Mouse (Mus musculus) forebrain, embryonic 14.5 days (tissue): ENCODE results near the gene Ngly1. TPM values are rescaled to one million over a fixed set of nuclear protein-coding genes. Genes with fewer than 3 reads are reported as not detected.
A peak's percentile ranks its signal among the peaks of the same experiment; 100 is the strongest.

Experiments used
- ATAC-seq: fragments of 200-750 bp; cut with Nextera tagmentation; 2 replicates; pipeline ENCODE4 v1.8.0; 2017; ENCODE audit warnings: mild to moderate bottlenecking, moderate library complexity
- DNase-seq: peaks from one replicate; pipeline ENCODE4 v3.0.0-alpha.2; 2015; ENCODE audit warnings: low spot score
- H3K27ac ChIP-seq: fragments of 300-500 bp; sonication (generic); 2 replicates; pipeline ENCODE4 v1.5.1; 2014; ENCODE audit warnings: low read depth, mild to moderate bottlenecking, control low read depth, low read length, moderate library complexity
- H3K27me3 ChIP-seq: fragments of 300-500 bp; sonication (generic); replicated peaks from 2 replicates; pipeline ENCODE4 v1.6.1; 2014; ENCODE audit warnings: low read length, control low read depth, mixed read lengths; ENCODE audit not compliant: control insufficient read depth, insufficient read depth
- H3K36me3 ChIP-seq: fragments of 300-500 bp; sonication (generic); 2 replicates; pipeline ENCODE4 v1.6.1; 2014; ENCODE audit warnings: low read length, control low read depth; ENCODE audit not compliant: control insufficient read depth, insufficient read depth
- H3K4me1 ChIP-seq: fragments of 300-500 bp; sonication (generic); 2 replicates; pipeline ENCODE4 v1.6.1; 2014; ENCODE audit warnings: antibody characterized with exemption, low read length, control low read depth; ENCODE audit not compliant: control insufficient read depth, insufficient read depth
- H3K4me2 ChIP-seq: fragments of 300-500 bp; sonication (generic); 2 replicates; pipeline ENCODE4 v1.6.1; 2014; ENCODE audit warnings: mild to moderate bottlenecking, control low read depth, low read length
- H3K4me3 ChIP-seq: fragments of 300-500 bp; sonication (generic); 2 replicates; pipeline ENCODE4 v1.5.1; 2014; ENCODE audit warnings: low read depth, low read length, control low read depth
- H3K9ac ChIP-seq: fragments of 300-500 bp; sonication (generic); 2 replicates; pipeline ENCODE4 v1.6.1; 2014; ENCODE audit warnings: mild to moderate bottlenecking, low read length, control low read depth, moderate library complexity
- H3K9me3 ChIP-seq: fragments of 300-500 bp; sonication (generic); replicated peaks from 2 replicates; pipeline ENCODE4 v1.6.1; 2016; ENCODE audit warnings: low read length, control low read depth, mixed read lengths; ENCODE audit not compliant: control insufficient read depth
- WGBS: fragments of 180-500 bp; shearing (Covaris S2); extraction: QIAGEN DNeasy Blood & Tissue Kit; methylation state at CpG from one replicate; pipeline ENCODE4 v1.1.7; 2014; 5-methylcytosine and 5-hydroxymethylcytosine counted together
- polyA plus RNA-seq: library from polyadenylated mRNA; unstranded; fragments of >200 nt; fragmentation: Nextera tagmentation; extraction: Ambion mirVana; gene quantifications from 2 replicates; pipeline ENCODE4 v1.2.1, GENCODE M21; 2014

The Ngly1 gene
- polyA plus RNA-seq, 1 experiment from 2014 or later: 34.9 TPM

DNA sequence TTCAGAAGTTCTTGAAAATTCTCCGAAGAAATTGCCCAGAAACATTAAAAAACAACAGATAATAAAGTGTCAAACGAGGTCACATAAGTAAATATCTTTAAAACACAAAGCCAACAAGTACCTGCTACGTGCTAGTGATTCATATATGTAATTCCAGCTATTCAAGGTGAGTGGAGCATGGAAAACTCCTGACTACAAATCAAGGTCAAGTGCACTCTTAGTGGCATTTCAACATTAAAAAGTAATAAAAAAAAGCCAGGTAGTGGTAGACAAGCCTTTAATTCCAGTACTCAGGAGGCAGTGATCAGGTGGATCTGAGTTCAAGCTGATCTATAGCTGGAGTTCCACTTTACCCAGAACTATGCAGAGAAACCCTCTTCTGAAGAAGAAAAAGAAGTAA is 945 bp upstream of the Ngly1 start:
- WGBS: 78% methylated on average over 3 of the region's 3 CpGs

DNA sequence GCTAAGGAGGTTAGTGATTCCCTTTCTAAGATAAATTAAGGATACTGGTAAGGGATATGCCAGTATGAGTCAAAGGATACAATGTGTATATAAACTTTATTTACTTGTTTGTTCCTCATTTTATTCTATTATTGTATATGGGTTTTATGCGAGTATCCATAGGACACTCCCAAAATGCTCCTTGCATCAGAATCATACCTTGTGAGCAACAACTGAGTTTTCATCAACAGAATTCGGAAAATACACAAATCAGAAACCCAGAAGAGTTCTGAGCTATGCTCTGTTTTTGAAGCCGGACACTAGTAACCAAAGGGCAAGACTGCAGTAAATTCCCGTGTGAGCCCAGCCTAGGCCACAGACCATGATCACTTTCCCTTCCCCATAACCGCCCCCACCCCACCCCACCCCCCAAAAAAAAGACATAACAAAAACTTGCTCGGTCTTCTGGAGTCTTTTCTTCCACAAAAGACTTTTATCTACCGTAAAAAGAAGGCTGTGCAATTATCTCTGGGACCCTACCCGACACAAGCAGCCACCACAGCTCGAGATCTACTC is 400 bp upstream of the Ngly1 start:
- DNase-seq (no peak), ATAC-seq (peak; percentile 32; the same call in 1 of the 2 replicates)
- 0 out of 2 replicates have a peak overlapping the region, but pooled peaks have one; percentile 82 for H3K27ac ChIP-seq
- WGBS: 17% methylated on average over 9 of the region's 9 CpGs
- H3K4me3 ChIP-seq: peak overlapping the region; percentile 74
- H3K4me2 ChIP-seq: peak overlapping the region; percentile 88
- no peaks in the 10 kb centered on the region for H3K9me3 ChIP-seq
- peaks cover 6% of the 10 kb centered on the region; the same call in 1 of the 2 replicates for H3K4me1 ChIP-seq
- H3K36me3 ChIP-seq: no peaks in the 10 kb centered on the region
- H3K27me3 ChIP-seq: no peaks in the 10 kb centered on the region
- H3K9ac ChIP-seq: peak overlapping the region; percentile 92

More for the DNA sequence above, 945 bp upstream of the Ngly1 start:
- Histone ChIP-seq H3K27ac (no peak overlapping the region), H3K27me3 (no peaks in the 10 kb centered on the region), H3K4me2 (peak overlapping the region; percentile 88; the same call in 1 of the 2 replicates), H3K4me1 (peaks cover 6% of the 10 kb centered on the region; the same call in 1 of the 2 replicates), H3K9me3 (no peaks in the 10 kb centered on the region), H3K36me3 (no peaks in the 10 kb centered on the region), H3K9ac (no peak overlapping the region), H3K4me3 (no peak overlapping the region)
- no peak for DNase-seq
- ATAC-seq: no peak

DNA sequence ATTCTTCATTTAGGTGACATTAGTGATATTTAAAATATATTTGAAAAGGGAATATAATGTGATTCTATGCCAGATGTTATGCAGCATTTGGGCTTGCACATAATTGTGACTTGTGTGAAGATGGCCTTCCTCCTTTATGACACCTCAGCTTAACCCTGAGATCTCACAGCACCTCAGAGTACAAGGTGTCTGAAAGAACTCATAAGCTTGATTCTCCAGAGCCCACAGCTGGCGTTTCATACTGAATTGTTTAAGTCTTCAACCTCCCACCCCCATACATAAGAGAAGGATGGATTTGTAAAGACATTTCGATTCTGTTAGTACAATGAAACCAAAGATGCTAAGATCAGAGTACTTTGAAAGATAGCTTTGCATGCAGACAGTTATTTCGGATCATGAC is 1.0 kb downstream of the Ngly1 start:
- no peak for ATAC-seq
- DNase-seq: no peak
- 75% methylated on average over 3 of the region's 3 CpGs for WGBS

DNA sequence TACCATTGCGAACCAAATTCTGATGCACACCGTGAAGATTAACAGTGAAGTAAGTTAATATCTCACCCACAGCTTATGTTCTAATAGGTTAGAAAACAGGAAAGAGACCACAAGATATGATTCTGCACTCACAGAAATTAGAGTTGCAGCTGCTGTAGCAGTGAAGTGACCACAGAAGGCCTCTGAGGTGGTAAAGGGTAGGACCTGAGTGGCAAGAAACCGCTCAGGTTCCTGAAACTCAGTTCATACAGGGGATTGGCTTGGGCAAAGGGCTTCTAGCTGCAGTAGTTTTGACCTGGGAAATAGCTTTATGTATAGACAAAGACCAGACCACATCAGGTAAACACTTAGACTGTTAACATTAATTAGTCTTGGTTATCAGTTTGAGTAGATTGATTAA is 6.7 kb downstream of the Ngly1 start:
- H3K9ac ChIP-seq: no peak overlapping the region
- H3K4me2 ChIP-seq: no peak overlapping the region
- H3K9me3 ChIP-seq: no peaks in the 10 kb centered on the region
- no peak for DNase-seq
- no peaks in the 10 kb centered on the region; the same call in 1 of the 2 replicates for H3K4me1 ChIP-seq
- no peak overlapping the region for H3K4me3 ChIP-seq
- peaks cover 15% of the 10 kb centered on the region; the same call in 1 of the 2 replicates for H3K36me3 ChIP-seq
- H3K27me3 ChIP-seq: no peaks in the 10 kb centered on the region
- H3K27ac ChIP-seq: no peak overlapping the region
- 94% methylated on average over 3 of the region's 3 CpGs for WGBS
- ATAC-seq: no peak

More for the DNA sequence above, 1.0 kb downstream of the Ngly1 start:
- H3K4me1 ChIP-seq: peaks cover 6% of the 10 kb centered on the region; the same call in 1 of the 2 replicates
- peak overlapping the region; percentile 74 for H3K4me3 ChIP-seq
- peak overlapping the region; percentile 92 for H3K9ac ChIP-seq
- no peaks in the 10 kb centered on the region for H3K27me3 ChIP-seq
- no peaks in the 10 kb centered on the region for H3K9me3 ChIP-seq
- H3K27ac ChIP-seq: no peak overlapping the region
- H3K36me3 ChIP-seq: peaks cover under 1% of the 10 kb centered on the region; the same call in 1 of the 2 replicates
- peak overlapping the region; percentile 88 for H3K4me2 ChIP-seq

DNA sequence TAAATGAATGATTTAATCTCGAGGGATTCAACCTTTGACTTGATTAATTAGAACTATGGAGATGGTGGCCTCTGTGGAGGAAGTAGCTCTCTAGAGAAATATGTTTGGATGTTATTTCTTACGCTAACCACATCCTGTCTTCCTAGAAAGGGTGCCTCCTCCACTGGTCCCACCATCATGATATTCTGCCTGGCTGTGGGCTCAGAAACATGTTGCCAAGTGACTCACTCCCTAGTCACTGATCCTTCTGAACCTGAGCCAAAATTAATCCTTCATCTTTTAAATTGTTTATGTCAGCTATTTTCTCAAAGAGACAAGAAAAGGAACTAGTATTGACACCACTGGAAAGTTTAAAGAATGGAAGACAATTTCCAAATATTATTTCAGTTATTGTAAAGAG is 7.1 kb downstream of the Ngly1 start:
- H3K27ac ChIP-seq: no peak overlapping the region
- no peaks in the 10 kb centered on the region for H3K4me1 ChIP-seq
- DNase-seq (no peak), ATAC-seq (no peak)
- 79% methylated on average over 2 of the region's 2 CpGs for WGBS
- no peaks in the 10 kb centered on the region for H3K27me3 ChIP-seq
- H3K4me3 ChIP-seq: no peak overlapping the region
- no peak overlapping the region for H3K4me2 ChIP-seq
- peaks cover 16% of the 10 kb centered on the region; the same call in 1 of the 2 replicates for H3K36me3 ChIP-seq
- H3K9ac ChIP-seq: no peak overlapping the region
- H3K9me3 ChIP-seq: no peaks in the 10 kb centered on the region

DNA sequence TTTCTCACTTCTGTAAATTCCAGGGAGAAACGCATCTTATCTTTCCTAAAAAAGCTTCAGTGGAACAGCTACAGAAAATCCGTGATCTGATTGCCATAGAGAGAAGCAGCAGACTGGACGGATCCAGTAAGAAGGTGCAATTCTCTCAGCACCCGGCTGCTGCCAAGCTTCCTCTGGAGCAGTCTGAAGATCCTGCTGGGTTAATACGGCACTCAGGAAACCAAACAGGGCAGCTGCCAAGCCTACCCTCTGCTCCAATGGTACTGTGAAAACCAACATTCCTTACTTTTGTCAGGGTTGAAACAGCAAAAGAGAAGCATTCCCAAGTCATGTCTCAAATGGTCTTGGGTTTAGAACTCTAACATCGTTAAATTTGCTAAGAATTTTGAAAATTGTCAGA is 11.5 kb downstream of the Ngly1 start:
- H3K36me3 ChIP-seq: peaks cover 18% of the 10 kb centered on the region; the same call in 1 of the 2 replicates
- no peak overlapping the region for H3K9ac ChIP-seq
- 75% methylated on average over 6 of the region's 6 CpGs for WGBS
- H3K4me1 ChIP-seq: no peaks in the 10 kb centered on the region
- no peak for DNase-seq
- no peaks in the 10 kb centered on the region for H3K9me3 ChIP-seq
- H3K4me2 ChIP-seq: no peak overlapping the region
- no peak overlapping the region for H3K27ac ChIP-seq
- H3K4me3 ChIP-seq: no peak overlapping the region
- ATAC-seq: no peak
- no peaks in the 10 kb centered on the region for H3K27me3 ChIP-seq

DNA sequence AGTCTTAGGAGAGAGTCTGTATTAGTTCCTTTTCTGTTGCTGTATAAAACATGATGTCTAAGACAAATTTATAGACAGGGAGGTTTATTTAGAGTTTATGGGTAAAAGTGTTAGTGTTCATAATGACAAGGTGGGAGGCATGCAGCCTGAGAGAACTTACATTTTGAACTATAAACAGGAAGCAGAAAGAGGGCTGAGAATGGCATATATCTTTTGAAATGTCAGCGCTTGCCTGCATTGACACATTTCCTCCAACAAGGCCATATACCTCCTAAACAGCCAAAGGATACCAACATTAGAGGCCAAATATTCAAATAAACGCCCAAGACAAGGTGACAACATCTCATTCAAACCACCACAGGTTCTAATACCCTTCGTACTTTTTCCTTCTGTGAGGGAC is 12.8 kb downstream of the Ngly1 start:
- H3K9ac ChIP-seq: no peak overlapping the region

DNA sequence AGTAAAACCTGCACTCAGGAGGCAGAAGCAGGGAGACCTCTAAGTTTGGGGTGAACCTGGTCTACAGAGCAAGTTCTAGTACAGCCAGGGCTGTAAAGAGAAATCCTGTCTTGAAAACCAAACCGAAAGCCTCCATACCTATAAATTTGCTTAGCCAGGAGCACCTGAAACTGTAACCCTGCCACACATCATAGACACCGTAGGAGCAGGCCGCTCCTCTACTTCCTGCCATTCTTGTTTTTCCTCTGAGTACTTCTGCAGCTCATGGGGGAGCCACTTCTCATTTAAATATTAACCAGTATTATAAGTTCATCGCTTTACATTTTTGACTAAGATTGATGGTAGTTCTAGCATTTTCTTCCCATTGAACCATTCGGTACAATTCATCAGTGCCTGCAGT is 17.9 kb downstream of the Ngly1 start:
- peaks cover 7% of the 10 kb centered on the region; the same call in 1 of the 2 replicates for H3K36me3 ChIP-seq
- no peak overlapping the region for H3K9ac ChIP-seq
- no peak overlapping the region for H3K4me2 ChIP-seq
- H3K4me3 ChIP-seq: no peak overlapping the region
- H3K27ac ChIP-seq: no peak overlapping the region
- 89% methylated on average over 5 of the region's 5 CpGs for WGBS
- ATAC-seq (no peak), DNase-seq (no peak)
- H3K9me3 ChIP-seq: no peaks in the 10 kb centered on the region
- H3K4me1 ChIP-seq: no peaks in the 10 kb centered on the region
- H3K27me3 ChIP-seq: no peaks in the 10 kb centered on the region

More for the DNA sequence above, 12.8 kb downstream of the Ngly1 start:
- H3K27me3 ChIP-seq: no peaks in the 10 kb centered on the region
- WGBS: 84% methylated on average over 3 of the region's 3 CpGs
- no peak overlapping the region for H3K27ac ChIP-seq
- H3K9me3 ChIP-seq: no peaks in the 10 kb centered on the region
- no peak for DNase-seq
- no peaks in the 10 kb centered on the region for H3K4me1 ChIP-seq
- peaks cover 11% of the 10 kb centered on the region; the same call in 1 of the 2 replicates for H3K36me3 ChIP-seq
- no peak overlapping the region for H3K4me3 ChIP-seq
- H3K4me2 ChIP-seq: no peak overlapping the region
- no peak for ATAC-seq

DNA sequence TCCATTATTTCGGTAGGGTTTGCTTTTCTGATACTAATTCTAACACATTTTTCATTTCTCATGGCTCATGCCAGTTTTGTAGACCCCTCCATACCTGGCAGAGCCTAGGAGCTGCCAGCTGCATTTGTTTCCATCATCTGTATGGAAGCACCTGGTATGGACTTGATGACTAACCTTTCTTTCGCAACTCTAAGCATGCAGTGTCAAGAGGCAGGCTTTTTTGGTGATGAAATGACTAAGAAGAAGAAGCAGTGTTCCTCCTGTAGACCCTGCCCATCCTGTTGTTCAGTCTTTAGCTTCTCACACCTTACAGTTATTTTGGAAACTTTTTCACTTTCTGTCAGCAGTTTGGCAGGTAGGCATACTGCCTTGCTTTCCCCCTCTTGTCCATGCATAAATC is 20.7 kb downstream of the Ngly1 start:
- no peak for DNase-seq
- H3K9ac ChIP-seq: no peak overlapping the region
- H3K4me3 ChIP-seq: no peak overlapping the region
- H3K27me3 ChIP-seq: no peaks in the 10 kb centered on the region
- no peak for ATAC-seq
- H3K4me2 ChIP-seq: no peak overlapping the region
- H3K27ac ChIP-seq: no peak overlapping the region
- no peaks in the 10 kb centered on the region for H3K4me1 ChIP-seq
- no peaks in the 10 kb centered on the region for H3K9me3 ChIP-seq
- WGBS: 91% methylated on average over 2 of the region's 2 CpGs
- H3K36me3 ChIP-seq: 0 out of 2 replicates have a peak, but pooled peaks cover 6% of the 10 kb centered on the region
